Mouse (Mus musculus): ENCODE measurements at regions not wholly inside any gene's neighbourhood (a gene's known extent, or its start where the extent isn't known, plus 50 kb on each side); places are given as distances from the start of the nearest gene placed in this dataset.

DNA sequence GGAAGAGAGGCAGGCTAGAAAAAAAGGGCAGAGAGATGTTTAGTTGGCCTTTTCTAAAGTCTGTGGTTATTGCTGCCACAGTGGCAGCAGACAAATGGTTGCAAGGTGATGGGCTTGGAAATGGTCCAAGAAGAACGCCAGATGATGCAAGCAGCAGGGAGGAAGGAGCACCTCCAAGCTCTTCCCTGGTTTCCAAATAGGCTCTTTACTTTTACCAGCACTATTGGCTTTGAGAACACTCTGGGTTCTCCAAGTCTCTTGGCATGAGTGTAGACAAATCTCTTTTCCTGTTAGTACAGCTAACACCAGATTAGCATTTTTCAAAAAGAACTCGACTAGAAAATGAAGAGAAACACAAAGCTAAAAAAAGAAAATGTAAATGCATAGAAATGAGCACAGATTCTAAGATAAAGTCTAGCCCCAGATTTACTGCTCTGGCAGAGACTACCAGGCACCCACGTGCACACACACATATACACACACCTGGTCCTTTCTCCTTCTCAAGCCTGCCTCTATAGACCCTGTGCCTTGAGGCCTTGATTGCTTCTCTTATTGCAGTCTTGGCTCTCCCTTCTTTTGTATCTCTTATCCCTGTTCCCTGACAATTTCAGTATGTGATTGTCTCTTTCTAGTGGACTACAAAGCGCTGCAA is 127.7 kb upstream of the Frmpd3 start:
- TF ChIP-seq CTCF (conservative IDR thresholded peaks at IDR 0.05; ENCODE audit: low read length) (no peak), POU5F1 (IDR thresholded peaks at IDR 0.05; ENCODE audit: borderline replicate concordance, low read length) (no peak)
